ENCODE assay signal across 14 mouse cellular contexts in the genomic region with DNA sequence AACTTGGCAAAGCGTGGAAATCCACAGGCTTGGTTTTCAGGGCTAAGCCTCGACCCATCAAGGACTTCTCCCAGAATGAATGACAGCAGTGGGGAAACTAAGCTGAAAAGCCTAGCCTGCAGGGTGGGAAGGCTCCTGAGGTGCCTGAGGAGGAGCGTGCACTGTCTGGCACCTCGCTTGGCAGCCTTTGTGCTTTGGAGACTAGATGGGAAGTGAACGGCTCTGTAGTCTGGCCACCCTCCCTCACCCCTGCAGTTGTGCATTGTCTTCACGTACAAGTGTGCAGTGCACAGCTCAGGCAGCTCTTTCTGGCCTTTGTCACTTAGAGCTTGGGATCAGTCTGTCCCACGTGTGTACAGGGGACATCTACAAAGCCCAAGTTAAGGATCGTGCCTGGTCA. TPM values are rescaled to one million over a fixed set of nuclear protein-coding genes. Genes with fewer than 3 reads are reported as not detected.
DNase-seq lines count a peak whose midpoint lies in the region; ATAC-seq and TF ChIP-seq lines count a peak whose summit lies in the region.
"Had no signal": no experiment of that assay in that cellular context is flagged by ENCODE, and none has a peak within 500 bp of the region (broad histone marks: within the 10 kb centered on the region; RNA-seq: fewer than 3 reads in every experiment).

No protein-coding gene starts in this region.

- peaks cover 24% of the 10 kb centered on the region for H3K4me1 ChIP-seq in hindbrain, postnatal 0 days (ENCODE audit: insufficient read depth, low read length)
- H3K4me1 ChIP-seq in hindbrain, embryonic 12.5 days, result peaks cover 27% of the 10 kb centered on the region
- peaks cover 48% of the 10 kb centered on the region for H3K4me1 ChIP-seq in embryonic facial prominence, embryonic 10.5 days
- peaks cover 32% of the 10 kb centered on the region for H3K4me1 ChIP-seq in forebrain, embryonic 15.5 days

- no peaks in the 10 kb centered on the region for H3K27me3 ChIP-seq in hindbrain, postnatal 0 days (ENCODE audit: insufficient read depth, low read length)
- H3K27me3 ChIP-seq in hindbrain, embryonic 12.5 days, result no peaks in the 10 kb centered on the region
- no peaks in the 10 kb centered on the region for H3K27me3 ChIP-seq in embryonic facial prominence, embryonic 10.5 days (replicated peaks; ENCODE audit: low read depth, poor library complexity, severe bottlenecking)
- no peaks in the 10 kb centered on the region for H3K27me3 ChIP-seq in forebrain, embryonic 15.5 days
- H3K27me3 ChIP-seq: embryonic facial prominence, embryonic 12.5 days; limb, embryonic 15.5 days; midbrain, embryonic 12.5 days had no signal

- no peak overlapping the region for H3K4me3 ChIP-seq in hindbrain, postnatal 0 days (ENCODE audit: low read length)
- H3K4me3 ChIP-seq in hindbrain, embryonic 12.5 days, result no peak overlapping the region
- no peak overlapping the region for H3K4me3 ChIP-seq in embryonic facial prominence, embryonic 10.5 days
- no peak overlapping the region for H3K4me3 ChIP-seq in forebrain, embryonic 15.5 days
- H3K4me3 ChIP-seq: embryonic facial prominence, embryonic 12.5 days; limb, embryonic 15.5 days; midbrain, embryonic 12.5 days had no signal

- 23% methylated on average over 8 of the region's 8 CpGs for WGBS in hindbrain, postnatal 0 days
- WGBS in hindbrain, embryonic 12.5 days, result 37% methylated on average over 8 of the region's 8 CpGs
- WGBS in embryonic facial prominence, embryonic 10.5 days, result 50% methylated on average over 8 of the region's 8 CpGs
- WGBS in forebrain, embryonic 15.5 days, result 23% methylated on average over 8 of the region's 8 CpGs

- ATAC-seq in hindbrain, postnatal 0 days, result peak; percentile 46; the same call in 1 of the 2 replicates
- no peak for ATAC-seq in hindbrain, embryonic 12.5 days (ENCODE audit: low FRiP score)
- peak; percentile 67 for ATAC-seq in forebrain, embryonic 15.5 days (replicated peaks)

- DNase-seq in cerebellum, adult 9-11 months, result peak; percentile 33
- DNase-seq in cerebellum, postnatal 14 days, result no peak
- DNase-seq in hindbrain, postnatal 0 days (ENCODE audit: low spot score), result no peak
- no peak for DNase-seq in embryonic facial prominence, embryonic 10.5 days (ENCODE audit: low spot score)
- DNase-seq in embryo, embryonic 9.5 days (ENCODE audit: extremely low spot score), result no peak
- DNase-seq in layer of hippocampus, adult 11-12 months (ENCODE audit: low spot score), result no peak
- DNase-seq: adrenal gland, postnatal 25 days; B cell, adult 2 months; kidney, adult 8-10 months had no signal

- H3K27ac ChIP-seq in hindbrain, postnatal 0 days, result no peak overlapping the region
- H3K27ac ChIP-seq in hindbrain, embryonic 12.5 days, result no peak overlapping the region
- peak overlapping the region; percentile 15 for H3K27ac ChIP-seq in embryonic facial prominence, embryonic 10.5 days (replicated peaks)
- peak overlapping the region; percentile 55 for H3K27ac ChIP-seq in forebrain, embryonic 15.5 days (replicated peaks)
- H3K27ac ChIP-seq: embryonic facial prominence, embryonic 12.5 days; limb, embryonic 15.5 days; midbrain, embryonic 12.5 days had no signal

- no peak overlapping the region for H3K4me2 ChIP-seq in hindbrain, postnatal 0 days (ENCODE audit: low read depth, low read length)
- no peak overlapping the region for H3K4me2 ChIP-seq in hindbrain, embryonic 12.5 days (replicated peaks)
- no peak overlapping the region for H3K4me2 ChIP-seq in forebrain, embryonic 15.5 days (replicated peaks)
- H3K4me2 ChIP-seq: embryonic facial prominence, embryonic 12.5 days; limb, embryonic 15.5 days; midbrain, embryonic 12.5 days had no signal

- no peak for TF ChIP-seq CTCF in hindbrain, postnatal 0 days (IDR thresholded peaks at IDR 0.05; ENCODE audit: low read depth)

- H3K9ac ChIP-seq in hindbrain, postnatal 0 days (replicated peaks; ENCODE audit: low read length), result no peak overlapping the region
- H3K9ac ChIP-seq in hindbrain, embryonic 12.5 days, result no peak overlapping the region
- H3K9ac ChIP-seq in forebrain, embryonic 15.5 days (replicated peaks), result no peak overlapping the region
- H3K9ac ChIP-seq: embryonic facial prominence, embryonic 12.5 days; limb, embryonic 15.5 days; midbrain, embryonic 12.5 days had no signal

- H3K9me3 ChIP-seq in hindbrain, postnatal 0 days (ENCODE audit: low read length), result no peaks in the 10 kb centered on the region
- H3K9me3 ChIP-seq in hindbrain, embryonic 12.5 days (replicated peaks), result no peaks in the 10 kb centered on the region
- no peaks in the 10 kb centered on the region for H3K9me3 ChIP-seq in embryonic facial prominence, embryonic 10.5 days
- no peaks in the 10 kb centered on the region for H3K9me3 ChIP-seq in forebrain, embryonic 15.5 days
- H3K9me3 ChIP-seq: embryonic facial prominence, embryonic 12.5 days; limb, embryonic 15.5 days; midbrain, embryonic 12.5 days had no signal

- H3K36me3 ChIP-seq in hindbrain, postnatal 0 days (ENCODE audit: insufficient read depth, low read length), result 0 out of 2 replicates have a peak, but pooled peaks cover 5% of the 10 kb centered on the region
- peaks cover 21% of the 10 kb centered on the region for H3K36me3 ChIP-seq in hindbrain, embryonic 12.5 days
- peaks cover 26% of the 10 kb centered on the region for H3K36me3 ChIP-seq in embryonic facial prominence, embryonic 10.5 days (replicated peaks)
- H3K36me3 ChIP-seq in forebrain, embryonic 15.5 days, result no peaks in the 10 kb centered on the region; the same call in 1 of the 2 replicates

RNA-seq across cellular contexts. Expression of a gene that starts 11.6 kb away (rescaled TPM):
- 6.2 and 8.5 TPM in 2 replicates for total RNA-seq in hindbrain, postnatal 0 days (2014; rRNA removed)
- 4.7 and 4.9 TPM in 2 replicates for polyA plus RNA-seq in hindbrain, postnatal 0 days (2015; fragmentation: Nextera tagmentation; extraction: Ambion mirVana)
- 26.9 and 29.6 TPM in 2 replicates for polyA plus RNA-seq in hindbrain, embryonic 12.5 days (2016; fragmentation: Nextera tagmentation; extraction: Ambion mirVana)
- 20.8 and 22.2 TPM in 2 replicates for polyA plus RNA-seq in embryonic facial prominence, embryonic 10.5 days (2016; fragmentation: Nextera tagmentation; extraction: Ambion mirVana)
- polyA plus RNA-seq in forebrain, embryonic 15.5 days (2015; fragmentation: Nextera tagmentation; extraction: Ambion mirVana), result 6.0 and 6.6 TPM in 2 replicates

RNA-seq across cellular contexts. Expression of a gene that starts 14.5 kb away (rescaled TPM):
- 24.5 and 25.2 TPM in 2 replicates for total RNA-seq in hindbrain, postnatal 0 days (2014; rRNA removed)
- polyA plus RNA-seq in hindbrain, postnatal 0 days (2015; fragmentation: Nextera tagmentation; extraction: Ambion mirVana), result 4.8 and 5.9 TPM in 2 replicates
- 6.7 and 6.8 TPM in 2 replicates for polyA plus RNA-seq in hindbrain, embryonic 12.5 days (2016; fragmentation: Nextera tagmentation; extraction: Ambion mirVana)
- polyA plus RNA-seq in embryonic facial prominence, embryonic 10.5 days (2016; fragmentation: Nextera tagmentation; extraction: Ambion mirVana), result 3.2 and 3.3 TPM in 2 replicates
- 6.7 TPM in 2 replicates for polyA plus RNA-seq in forebrain, embryonic 15.5 days (2015; fragmentation: Nextera tagmentation; extraction: Ambion mirVana)

RNA-seq across cellular contexts. Expression of a gene that starts 52.9 kb away (rescaled TPM):
- total RNA-seq in hindbrain, postnatal 0 days (2014; rRNA removed), result 68.2 and 101 TPM in 2 replicates
- polyA plus RNA-seq in hindbrain, postnatal 0 days (2015; fragmentation: Nextera tagmentation; extraction: Ambion mirVana), result 61.7 and 68.7 TPM in 2 replicates
- 53.8 and 56.8 TPM in 2 replicates for polyA plus RNA-seq in hindbrain, embryonic 12.5 days (2016; fragmentation: Nextera tagmentation; extraction: Ambion mirVana)
- 74.0 and 81.3 TPM in 2 replicates for polyA plus RNA-seq in embryonic facial prominence, embryonic 10.5 days (2016; fragmentation: Nextera tagmentation; extraction: Ambion mirVana)
- polyA plus RNA-seq in forebrain, embryonic 15.5 days (2015; fragmentation: Nextera tagmentation; extraction: Ambion mirVana), result 54.2 and 62.1 TPM in 2 replicates

Comparison
In these comparisons a context has a peak if more than half of its experiments do, and no peak if none do; other contexts are left out.
1. H3K27ac ChIP-seq: peak in embryonic facial prominence, embryonic 10.5 days (single experiment) and forebrain, embryonic 15.5 days (single experiment); none in hindbrain, postnatal 0 days (single experiment) and hindbrain, embryonic 12.5 days (single experiment).